Mouse (Mus musculus) spleen, adult 2 months (tissue): ENCODE measurements around the gene Gstm1.

Experiments used
- CTCF ChIP-seq: fragments of 200-500 bp; IDR thresholded peaks from 2 replicates; pipeline ENCODE4 v1.5.1; 2011; ENCODE audit warnings: mild to moderate bottlenecking, inconsistent platforms; ENCODE audit not compliant: insufficient read depth, insufficient read length, insufficient replicate concordance; ENCODE audit errors: extremely low read depth
- POLR2A ChIP-seq: fragments of 200-500 bp; IDR thresholded peaks from 2 replicates; pipeline ENCODE4 v1.6.1; 2011; ENCODE audit warnings: low read depth, low read length, inconsistent platforms

- TF ChIP-seq CTCF (no peak), POLR2A (no peak)
These were observed 35.0 kb downstream of the Gstm1 start for GRCm38 (mm10) chr3:107982726-107983125.
